Mouse (Mus musculus): ENCODE measurements around the gene Arl14.
"Not testable (repeated sequence)": the region's sequence is repeated elsewhere in the genome, so short reads cannot be mapped to it uniquely, and the experiment has no call there.

The Arl14 gene

DNA sequence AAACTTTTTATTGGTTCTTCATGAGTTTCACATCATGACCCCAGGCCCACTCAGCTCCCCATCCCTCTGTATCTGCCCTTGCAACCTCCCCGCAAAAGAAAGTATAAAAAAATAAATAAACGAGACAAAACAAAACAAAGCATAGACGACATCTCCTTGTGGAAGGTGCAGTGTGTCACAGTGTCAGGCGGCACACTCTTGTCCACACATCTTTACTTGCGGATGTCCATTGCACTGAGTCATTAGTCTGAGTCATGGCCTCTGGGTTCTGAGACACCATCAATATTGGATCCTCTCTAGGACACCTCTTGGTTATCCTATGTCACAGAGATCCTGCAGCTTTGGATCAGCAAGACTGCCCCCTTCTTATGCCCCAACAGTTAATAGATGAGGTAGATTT, 7.7 kb upstream of the Arl14 start:
- no peak for DNase-seq

DNA sequence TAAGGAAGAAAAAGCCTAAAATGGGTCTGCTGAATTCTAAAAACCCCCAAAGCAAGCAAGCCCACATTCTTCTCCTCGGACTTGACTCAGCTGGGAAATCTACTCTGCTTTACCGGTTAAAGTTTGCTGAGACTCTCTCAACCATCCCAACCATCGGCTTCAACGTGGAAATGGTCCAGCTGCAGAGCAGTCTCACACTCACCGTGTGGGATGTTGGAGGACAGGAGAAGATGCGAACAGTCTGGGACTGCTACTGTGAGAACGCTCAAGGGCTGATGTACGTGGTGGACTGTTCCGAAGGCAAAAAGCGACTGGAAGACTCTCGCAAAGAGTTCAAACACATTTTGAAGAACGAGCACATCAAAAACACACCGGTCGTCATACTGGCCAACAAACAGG, 282 bp downstream of the Arl14 start:
- no peak for DNase-seq

DNA sequence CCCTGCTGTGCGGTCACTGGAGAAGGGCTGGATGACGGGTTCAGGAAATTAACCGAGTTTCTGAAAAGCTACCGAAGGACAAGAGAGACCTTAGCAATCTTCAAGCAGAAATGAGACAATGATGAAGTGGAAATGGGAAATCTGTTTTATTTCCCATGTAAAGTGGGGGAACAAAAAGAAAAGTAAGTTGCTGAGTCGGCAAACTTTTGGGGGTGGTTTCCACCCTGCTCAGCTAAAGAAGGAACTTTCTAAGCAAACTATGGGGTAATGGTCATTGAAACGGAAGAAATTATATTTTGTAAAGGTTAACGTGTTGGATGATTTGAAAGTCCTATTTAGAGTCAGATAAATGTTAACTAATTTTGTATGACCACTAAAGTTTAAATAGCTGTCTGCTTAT, 768 bp downstream of the Arl14 start:
- DNase-seq: no peak

DNA sequence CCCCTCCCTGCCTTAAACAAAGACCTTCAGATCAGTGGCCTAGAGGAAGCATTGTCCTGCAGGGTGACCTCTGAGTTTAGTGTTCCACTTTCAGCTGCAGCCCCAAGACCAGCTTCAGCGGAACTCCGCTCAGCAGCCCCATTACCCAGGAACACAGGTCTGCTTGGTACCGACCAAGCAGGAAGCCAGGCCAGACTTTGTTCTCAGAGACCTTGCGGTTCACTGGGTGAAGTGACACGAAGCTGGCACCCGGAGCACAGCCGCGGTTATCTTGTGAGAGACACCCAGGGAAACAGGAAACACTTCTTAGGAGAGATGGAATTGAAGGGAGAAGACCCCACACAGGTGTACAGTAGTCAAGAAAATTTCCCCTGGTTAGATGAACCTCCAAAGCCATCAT, 1.4 kb downstream of the Arl14 start:
- no peak for DNase-seq

DNA sequence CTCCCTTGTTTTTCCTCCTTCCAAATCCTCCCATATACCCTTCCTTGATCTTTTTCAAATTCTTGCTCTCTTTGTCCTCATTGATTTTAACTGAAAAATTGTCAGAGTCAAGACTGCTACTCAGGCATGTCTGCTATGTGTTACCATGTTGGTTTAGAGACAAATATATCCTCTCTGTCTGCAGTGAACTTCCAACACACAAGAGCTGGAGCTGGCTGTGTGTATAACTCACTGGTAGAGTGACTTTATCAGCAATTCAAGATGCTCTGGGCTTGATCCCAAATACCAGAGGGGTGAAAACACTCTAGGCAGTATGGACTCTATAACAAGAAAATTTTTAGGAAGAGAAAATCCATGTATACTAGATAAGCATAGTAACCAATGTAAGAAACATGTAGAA, 2.8 kb downstream of the Arl14 start:
- DNase-seq: no peak

DNA sequence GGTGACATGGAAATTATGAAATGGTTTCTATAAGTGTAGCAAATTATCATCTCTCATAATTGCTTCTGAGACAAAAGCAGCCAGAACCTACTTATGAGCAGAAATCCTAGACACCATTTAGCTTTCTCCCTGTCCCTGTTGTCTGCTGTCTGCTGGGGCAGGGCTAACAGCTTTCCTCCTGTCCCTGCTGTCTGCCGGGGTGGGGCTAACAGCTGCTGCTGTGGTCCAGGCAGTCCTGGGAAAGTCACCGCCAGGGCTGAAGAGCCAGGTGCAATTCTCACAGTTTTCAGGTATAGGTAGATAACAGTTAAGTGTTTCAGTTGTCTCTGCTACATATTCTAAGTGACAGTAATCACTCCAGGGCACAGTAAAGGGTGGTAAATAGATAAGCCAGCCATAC, 4.3 kb downstream of the Arl14 start:
- no peak for DNase-seq

DNA sequence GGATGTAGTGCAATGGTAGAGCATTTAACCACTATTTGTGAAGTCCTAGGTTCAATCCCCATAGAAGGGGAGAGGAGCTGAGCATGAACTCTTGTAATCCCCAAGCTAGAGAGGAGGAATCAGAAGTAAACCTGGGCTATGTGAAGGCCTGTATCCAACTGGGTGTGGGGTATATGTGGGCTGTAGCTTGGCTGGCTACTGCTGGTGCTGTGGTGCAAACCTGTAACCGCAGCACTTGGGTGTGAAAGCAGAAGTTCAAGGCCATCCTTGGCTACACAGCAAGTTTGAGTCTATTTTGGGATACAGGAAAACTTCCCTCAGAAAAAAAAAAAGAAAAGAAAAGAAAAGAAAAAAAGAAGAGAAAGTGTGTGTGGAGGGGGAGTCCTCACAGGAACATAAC, 5.8 kb downstream of the Arl14 start:
- no peak for DNase-seq

DNA sequence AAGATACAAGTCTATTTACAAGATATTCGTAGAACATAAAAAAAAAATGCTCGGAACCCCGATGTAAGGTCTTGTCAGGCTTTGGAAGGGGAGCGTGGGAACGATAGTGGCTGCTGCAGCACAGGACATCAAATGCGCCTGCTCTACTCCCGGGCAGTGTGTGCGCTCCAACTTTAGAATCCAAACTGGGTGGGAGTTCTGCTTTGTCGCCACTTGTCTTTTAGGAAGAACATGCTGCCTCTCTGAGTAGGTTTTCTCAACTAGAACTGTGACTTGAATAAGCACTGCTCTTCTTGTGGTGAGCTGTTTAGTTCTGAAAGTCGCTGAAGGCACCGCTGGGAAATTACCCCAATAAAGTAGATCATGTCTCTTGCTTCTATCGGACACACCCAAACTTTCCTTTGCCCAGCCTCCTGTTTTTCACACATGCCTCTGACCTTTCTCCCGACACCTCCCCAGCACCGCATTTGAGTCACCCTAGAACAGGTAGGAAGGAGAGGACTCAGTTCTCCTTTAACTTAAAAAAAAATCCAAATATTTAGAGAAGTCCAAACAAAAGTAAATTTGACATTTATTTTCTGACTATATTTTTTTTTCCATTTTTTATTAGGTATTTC, 9.4 kb downstream of the Arl14 start:
- DNase-seq: no peak

DNA sequence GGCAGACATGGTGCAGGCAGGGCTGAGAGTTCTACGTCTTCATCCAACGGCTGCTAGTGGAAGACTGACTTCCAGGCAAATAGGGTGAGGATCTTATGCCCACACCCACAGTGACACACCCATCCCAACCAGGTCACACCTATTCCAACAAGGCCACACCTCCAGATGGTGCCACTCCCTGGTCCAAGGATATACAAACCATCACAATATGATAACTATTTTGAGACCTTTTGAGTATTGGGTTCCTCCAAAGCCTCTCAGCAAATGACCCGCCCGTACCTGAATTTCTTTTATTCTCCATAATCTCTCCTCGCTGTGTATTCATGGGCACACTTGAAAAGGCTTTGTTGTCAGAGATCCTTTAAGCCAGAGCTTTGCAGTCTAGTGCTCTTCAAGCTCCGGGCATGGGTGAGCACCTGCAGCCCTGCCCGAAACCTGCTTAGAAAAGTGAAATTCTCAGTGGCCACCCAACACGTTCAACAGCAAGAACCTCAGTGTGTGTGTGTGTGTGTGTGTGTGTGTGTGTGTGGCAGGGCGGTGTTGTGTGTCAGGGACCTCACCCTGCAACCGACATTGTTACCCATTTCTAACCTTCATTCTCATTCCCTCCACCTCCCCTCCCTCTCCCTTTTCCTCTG, 11.5 kb downstream of the Arl14 start:
- not testable (repeated sequence) for DNase-seq

DNA sequence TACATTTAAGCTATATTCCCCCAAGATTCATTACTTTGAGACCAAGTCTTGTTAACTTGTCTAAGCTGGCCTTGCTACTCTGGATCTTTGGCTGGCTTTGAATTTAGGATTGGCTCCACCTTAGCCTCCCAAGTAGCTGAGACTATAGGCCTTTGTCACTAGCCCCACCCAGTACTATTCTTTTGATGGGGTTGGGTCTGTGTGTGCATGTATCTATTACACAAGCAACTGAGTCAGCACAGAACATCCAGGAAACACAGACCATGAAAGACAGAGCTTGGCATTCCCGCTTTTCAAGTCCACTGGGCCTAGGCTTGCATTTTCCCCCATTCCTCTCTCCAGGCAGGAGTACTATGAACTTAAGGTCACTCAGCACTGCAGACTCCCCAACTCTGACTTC, 12.3 kb downstream of the Arl14 start:
- DNase-seq: no peak

DNA sequence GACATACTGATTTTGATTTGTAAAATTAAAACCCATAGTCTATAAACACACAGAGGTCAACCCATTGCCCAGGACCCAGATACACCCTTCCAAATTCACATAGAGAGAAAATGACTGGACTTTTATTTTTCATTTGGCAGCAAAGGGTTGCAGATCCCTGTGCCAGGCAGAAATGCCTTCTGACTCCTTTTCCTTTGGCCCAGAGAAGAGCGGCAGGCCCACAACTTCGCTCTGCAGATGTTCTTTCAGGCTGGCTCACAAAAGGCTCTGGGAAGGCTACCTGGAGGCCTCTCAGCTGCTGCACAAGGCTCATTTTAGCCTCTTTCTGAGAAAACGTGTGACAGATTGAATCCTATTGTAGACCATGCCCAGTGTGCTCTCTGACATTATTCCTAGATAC, 13.6 kb downstream of the Arl14 start:
- DNase-seq: no peak

DNA sequence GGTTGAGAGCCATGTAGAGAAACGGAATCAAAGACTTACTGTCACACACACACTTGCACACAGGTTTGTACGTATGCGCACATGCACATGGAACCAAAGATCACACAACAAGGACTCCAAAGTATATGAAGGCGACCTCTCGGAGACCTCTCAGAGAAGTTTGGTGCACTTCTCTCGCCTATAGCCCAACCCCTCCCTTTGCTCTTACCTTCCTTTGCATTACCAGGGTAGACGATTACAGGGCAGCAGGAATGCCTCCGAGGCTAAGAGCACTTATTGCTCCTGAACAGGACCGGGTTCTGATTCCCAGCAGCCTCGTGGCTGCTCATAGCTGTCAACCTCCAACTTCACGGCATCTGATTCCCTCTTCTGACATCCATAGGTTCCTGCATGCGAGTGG, 14.3 kb downstream of the Arl14 start:
- DNase-seq: no peak

DNA sequence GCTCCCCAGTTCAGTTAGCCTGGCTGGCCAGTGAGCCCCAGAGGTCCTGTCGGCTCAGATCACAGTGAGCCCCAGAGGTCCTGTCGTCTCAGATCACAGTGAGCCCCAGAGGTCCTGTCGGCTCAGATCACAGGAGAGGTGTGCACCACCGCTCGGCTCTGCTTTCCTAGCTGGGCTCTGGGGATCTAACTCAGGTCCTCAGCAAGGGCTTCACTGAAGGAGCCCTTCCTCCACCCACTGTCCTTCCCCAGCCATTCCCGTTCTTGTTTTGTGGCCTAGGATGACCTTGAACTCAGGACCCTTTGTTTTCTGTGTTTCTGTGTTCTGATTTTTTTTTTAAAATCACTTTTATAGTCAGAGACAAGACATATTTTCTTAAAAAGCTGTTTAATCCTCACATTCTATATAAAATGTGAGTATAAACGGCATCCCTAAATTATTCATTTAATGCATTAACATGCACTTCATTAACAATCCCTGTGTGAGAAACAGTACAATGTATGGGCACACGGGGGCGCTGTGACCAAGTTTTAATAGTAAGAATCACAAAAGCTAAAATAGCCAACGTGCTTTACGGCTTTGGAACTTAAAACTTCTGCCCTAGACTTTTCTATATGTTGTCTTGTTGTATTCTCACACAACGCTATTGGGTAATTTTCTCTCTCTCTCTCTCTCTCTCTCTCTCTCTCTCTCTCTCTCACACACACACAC, 16.1 kb downstream of the Arl14 start:
- DNase-seq: peak; percentile 59

DNA sequence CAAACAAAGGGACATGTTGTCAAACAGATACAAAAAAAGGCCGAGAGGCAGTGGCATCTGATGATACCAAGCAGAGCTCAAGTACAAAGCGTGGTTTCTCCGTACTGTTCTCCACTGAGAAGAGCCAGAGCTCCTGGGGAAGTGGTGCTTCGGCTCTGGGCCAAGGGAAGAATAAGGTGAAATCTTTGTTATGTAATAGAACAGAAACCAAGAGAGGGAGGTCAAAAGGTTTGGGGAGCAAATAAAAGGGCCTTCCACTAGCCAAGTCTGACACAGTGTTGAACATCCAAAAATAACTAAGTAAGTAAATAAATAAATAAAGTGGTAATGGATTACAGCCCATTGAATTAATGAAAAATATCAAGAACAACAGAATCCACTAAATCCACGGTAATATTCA, 17.0 kb downstream of the Arl14 start:
- DNase-seq: no peak

DNA sequence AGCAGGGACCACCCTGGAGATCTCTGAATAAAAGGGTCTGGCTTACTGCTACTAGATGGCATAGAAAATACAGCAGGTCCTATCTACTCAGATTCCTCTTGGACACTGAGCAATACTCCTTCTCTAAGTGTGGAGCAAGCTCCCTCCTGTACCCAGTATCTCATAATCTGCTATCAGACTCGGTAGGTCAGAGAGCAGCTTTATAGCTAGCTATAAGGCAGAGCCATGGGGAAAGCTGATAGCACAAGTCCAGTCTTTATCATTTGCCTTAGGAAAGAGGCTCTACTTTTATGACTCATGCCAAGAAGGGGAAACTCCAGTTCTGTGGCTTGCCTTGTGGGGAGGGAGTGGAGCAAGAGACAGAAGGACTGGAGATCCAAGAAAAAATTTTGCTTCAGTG, 18.8 kb downstream of the Arl14 start:
- DNase-seq: no peak

DNA sequence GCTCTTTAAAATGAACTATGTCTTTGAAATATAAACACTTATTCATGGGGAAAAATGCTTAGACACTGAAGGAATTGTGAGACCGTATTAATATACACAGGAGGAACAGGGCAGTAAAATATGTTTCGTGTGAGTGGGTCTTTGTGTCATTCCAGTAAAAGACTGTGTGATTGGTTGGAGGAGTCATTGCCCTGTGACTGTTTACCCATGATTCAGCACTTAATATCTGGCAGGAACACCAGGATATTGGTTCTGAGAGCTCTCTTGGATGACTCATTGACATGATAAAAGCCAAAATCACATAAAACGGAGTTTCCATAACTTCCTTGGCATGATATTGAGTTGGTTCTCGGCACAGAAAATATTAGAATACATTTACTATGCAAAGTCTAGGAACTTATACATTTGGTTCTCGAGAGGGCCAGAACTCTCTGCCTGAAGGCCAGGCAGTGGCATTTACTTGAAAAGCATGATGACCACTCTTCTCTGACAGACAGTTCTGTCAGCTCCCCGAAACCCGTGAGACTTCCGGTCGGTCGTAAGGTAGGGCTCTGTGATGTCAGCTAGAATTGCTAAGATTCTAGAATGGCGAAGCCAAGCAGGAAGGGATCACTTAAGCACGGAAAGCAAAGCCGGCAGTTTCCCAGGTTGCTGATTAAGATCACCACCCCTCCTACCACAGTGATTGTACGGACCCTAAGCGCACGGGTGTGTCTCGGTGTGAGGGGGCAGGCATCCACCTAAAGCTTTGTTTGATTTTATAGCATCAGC, 31.1 kb downstream of the Arl14 start:
- no peak for DNase-seq

DNA sequence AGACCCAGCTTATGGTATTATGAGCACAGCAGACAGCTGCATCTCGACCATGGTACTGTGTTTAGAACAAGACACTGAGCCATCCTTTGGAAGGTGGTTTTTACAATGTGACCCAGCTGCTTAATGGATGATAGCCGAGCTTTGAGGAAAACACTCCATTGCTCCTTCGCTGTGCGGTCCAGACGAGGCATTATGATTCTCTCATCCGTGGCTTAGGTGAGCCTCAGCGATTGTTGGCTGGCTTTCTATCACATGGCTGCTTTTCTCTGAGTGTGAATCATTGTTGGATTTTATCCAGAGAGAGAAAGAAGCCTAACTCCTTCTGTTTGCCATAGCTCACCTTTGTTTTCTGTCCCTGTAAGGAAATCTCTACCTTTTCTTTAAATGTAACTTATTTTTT, 32.5 kb downstream of the Arl14 start:
- DNase-seq: no peak

DNA sequence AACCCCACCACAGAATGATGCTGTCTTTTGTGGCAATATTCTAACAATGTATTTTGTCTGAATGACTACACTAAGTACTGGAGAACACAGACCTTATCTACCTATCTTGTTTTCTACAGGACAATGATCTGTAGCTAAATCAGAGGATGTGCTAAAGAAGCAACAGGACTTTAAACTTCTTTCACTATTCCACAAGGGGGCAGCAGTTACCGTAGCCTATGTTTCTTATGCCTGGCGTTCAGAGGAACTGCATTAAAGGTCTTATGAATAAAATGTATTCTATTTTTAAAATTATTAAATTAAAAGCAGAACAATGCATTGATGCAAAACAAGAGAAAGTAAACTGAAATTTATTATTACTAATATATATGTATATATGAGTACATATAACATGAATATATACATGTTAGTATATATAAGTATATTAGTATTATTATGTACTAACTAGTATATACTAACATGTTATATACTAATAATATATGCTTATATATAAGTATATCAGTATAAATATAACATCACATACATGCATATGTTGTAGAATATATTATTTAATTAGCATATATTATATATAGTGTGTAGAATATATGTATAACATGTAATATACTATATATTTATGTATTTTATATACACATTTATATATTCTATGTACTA, 35.0 kb downstream of the Arl14 start:
- DNase-seq: peak; percentile 54

DNA sequence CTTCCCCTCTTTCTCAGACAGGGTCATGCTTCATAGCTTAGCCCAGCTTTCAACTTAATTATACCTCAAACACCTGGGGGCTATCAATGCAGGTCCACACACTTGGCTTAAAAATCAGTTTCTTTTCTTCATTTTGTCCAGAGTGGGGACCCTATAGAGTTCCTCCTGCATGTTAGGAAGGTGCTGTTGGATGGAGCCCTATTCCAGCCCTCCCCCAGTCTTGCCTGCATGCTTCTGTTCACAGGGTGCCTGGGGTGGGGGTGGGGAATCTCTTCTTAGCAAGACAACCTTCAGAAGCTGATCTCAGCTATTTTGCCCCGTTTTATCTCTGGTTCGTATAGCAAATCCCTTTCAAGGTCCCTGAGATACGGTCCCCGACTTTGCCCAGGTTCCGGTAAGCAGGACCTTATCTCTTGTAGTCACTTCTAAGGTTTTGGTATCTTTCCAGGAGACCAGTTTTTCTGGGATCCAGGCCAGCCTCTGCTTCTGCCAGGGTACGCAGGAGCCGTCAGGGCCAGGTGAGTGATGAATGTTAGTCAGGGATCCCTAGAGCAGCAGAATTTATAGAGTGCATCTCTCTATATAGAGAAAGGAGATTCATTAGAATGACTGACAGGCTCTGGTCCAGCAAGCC, 40.9 kb downstream of the Arl14 start:
- DNase-seq: no peak

DNA sequence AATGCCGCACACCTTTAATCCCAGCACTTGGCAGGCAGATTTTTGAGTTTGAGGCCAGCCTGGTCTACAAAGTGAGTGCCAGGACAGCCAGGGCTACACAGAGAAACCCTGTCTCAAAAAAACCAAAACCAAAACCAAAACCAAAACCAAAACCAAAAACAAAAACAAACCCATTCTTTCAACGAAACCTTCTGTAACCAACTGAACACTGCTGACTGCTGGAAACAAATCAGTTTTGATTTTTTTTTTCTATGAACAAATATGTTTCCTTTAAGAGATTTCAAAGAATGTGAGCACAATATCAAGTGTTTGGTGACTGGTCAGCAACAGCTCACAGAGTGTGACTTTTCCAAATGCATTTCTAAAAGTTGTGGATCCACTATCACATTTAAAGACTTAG, 42.1 kb downstream of the Arl14 start:
- not testable (repeated sequence) for DNase-seq

DNA sequence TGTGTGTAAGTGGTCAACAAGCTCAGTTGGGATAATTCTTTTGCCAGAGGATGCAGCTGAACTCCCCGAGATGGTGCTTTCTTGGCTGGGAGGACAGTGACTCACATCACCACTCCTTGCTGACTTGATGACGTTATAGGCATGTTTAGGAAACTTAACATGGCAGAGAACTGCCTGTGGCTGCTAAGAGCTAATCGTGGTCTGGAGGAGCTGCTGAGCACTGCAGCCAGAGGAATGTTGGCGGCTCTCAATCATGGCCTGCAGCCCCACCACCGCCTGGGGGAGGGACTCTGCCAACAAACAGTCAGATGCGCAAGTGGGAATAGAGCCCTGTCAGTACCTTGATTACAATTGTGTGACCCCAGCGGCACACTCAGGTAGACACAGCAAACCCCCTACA, 49.6 kb downstream of the Arl14 start:
- DNase-seq: no peak
